Mouse (Mus musculus): ENCODE measurements at regions not wholly inside any gene's neighbourhood (a gene's known extent, or its start where the extent isn't known, plus 50 kb on each side); places are given as distances from the start of the nearest gene placed in this dataset.

DNA sequence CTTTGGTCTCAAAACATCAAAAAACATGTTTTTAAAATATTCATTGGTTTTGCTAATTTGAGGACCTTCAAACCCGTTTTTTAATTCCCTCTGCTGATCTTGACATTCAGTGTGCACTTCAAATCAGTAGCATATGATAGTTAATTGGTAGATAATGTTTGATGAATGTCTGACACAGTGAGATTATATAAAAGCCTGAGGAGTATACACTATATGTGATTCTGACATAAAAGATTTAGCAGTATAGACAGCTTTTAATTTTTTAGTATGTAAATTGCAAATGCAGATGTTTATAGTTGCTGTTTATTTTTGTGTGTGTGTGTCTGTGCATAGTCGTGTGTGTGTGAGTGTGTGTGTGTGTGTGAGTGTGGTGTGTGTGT, 89.3 kb upstream of the Nek7 start:
- TF ChIP-seq CTCF (IDR thresholded peaks at IDR 0.05; ENCODE audit: low read depth, low read length) (no peak), POLR2A (IDR thresholded peaks at IDR 0.05; ENCODE audit: extremely low read depth, insufficient read depth, low read length) (no peak)

All from liver, adult 2 months (tissue).